Mouse (Mus musculus) layer of hippocampus, postnatal 14 days (tissue): ENCODE measurements around the gene Klhl24. TPM values are rescaled to one million over a fixed set of nuclear protein-coding genes. Genes with fewer than 3 reads are reported as not detected.

ENCODE experiments used
- DNase-seq, 2 experiments: peaks; one replicate each; pipeline ENCODE4 v3.0.0; 2021 to 2022; ENCODE audit warnings: low spot score in 2 of 2, mixed read lengths in 1 of 2
- total RNA-seq, 2 experiments: library from RNA; stranded (reverse); gene quantifications; 2 replicates each; pipeline ENCODE4 v1.2.3; 2021

Gene Klhl24
- total RNA-seq, 2 experiments from 2014 or later, result 83.4 to 87.2 TPM

GRCm38 (mm10) chr16:20140772-20141531 is 43.6 kb downstream of the Klhl24 start, which contains the start of gene Yeats2:
Gene Yeats2, plus strand, starts transcription at chr16:20141063.
- DNase-seq, result peak; percentile 81 to 90

- no peak for DNase-seq
Measured at GRCm38 (mm10) chr16:20144568-20144967, 47.2 kb downstream of the Klhl24 start.

DNA sequence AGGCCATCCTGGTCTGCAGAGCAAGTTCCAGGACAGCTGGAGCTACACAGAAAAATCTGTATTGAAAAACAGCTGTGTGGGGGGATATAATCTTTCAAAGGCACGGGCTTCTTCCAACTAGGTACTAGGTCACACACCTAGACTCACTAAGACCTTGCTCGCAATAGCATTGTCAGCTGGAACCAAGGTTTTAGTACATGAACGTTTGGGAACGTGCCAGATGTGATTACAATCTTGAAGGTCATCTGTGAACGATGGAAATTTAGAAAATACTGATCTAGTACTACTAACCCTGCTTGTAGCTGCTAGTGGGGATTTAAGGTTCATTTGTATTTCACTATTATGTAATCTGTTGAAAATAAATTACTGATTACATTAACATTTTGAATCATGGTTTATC is 54.6 kb downstream of the Klhl24 start:
- no peak for DNase-seq

DNA sequence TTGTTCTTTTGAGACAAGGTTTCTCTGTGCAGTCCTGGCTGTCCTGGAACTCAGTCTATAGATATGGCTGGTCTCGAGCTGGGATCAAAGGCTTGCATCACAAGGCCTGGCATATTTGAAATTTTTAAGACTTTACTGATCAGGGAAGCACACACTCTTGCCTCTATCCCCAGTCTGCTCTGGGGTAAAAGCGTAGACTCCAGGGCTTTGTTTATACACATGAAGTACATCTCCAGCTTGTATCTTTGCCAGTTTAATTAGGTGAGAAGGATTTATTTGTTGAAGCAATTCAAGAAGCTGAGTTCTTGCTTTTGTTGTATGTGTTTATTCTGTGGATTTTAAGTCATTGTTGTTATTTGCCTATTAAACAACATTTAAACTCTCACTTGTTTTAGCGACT is 56.4 kb downstream of the Klhl24 start:
- DNase-seq, result no peak

DNA sequence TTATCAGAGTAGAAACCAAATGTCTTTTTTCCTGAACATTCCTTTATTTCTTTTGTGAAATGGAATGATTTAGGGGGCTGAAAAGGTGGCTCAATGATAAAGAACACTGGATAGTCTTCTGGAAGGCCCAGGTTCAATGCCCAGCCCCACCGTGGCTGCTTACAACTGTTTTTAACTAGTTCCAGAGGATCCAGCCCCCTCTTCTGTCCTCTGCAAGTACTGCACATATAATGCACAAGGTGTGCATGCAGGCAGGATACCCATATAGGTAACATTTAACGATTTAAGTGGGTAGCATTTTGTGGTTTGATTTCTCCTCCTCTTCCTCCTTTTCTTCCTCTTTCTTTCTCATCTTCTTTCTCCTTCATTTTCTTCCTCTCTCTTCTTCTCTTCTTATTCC is 62.8 kb downstream of the Klhl24 start:
- no peak for DNase-seq

GRCm38 (mm10) chr16:20169071-20169470 is 71.7 kb downstream of the Klhl24 start:
- no peak for DNase-seq

DNA sequence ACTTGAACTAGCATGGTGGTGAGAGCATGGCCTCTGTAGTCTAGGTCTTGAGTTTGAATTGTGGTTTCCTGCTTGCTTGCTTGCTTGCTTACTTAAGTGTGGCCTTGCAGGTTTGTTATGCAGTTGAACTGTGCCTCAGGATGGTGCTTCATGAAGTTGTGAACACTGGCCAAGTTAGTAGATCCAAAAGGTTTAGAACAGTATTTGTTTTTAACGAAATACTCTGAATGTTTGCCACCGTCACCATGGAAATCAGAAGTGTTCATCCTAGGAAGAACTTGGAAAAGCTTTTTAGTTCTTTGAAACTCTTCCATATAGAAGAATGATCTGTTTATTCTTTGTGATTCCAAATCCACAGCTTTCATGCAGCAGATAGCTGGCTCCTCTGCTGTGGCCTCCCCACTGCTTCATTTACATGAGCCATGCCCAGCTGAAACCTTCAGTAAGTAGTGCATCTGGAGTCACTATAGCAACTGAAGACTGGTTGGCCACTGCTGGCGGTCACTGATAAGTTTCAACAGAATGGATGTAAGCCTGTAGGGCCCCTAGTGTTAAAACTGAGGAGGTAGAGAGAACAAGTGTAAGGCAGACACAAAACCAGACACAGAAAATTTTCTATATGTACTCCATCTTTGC is 72.2 kb downstream of the Klhl24 start:
- DNase-seq, result peak in 1 of 2 experiments; percentile 45

Other genes starting within 250 kb of the Klhl24 start
- gene Klhl6, start 114.5 kb upstream of the Klhl24 start, total RNA-seq, result 1 to 10 TPM; 1.5 to 2.1 TPM
- 10 to 100 TPM; 42.4 to 44.2 TPM for gene Yeats2, start 43.5 kb downstream of the Klhl24 start, total RNA-seq
- gene Map6d1, start 143.8 kb downstream of the Klhl24 start, total RNA-seq, result 10 to 100 TPM; 34.0 to 34.6 TPM
- gene Parl, start 204.8 kb downstream of the Klhl24 start, total RNA-seq, result 10 to 100 TPM; 57.8 to 67.6 TPM
- not detected for gene Cyp2ab1, start 227.9 kb downstream of the Klhl24 start, total RNA-seq